Mouse (Mus musculus) hindbrain, embryonic 10.5 days (tissue): ENCODE data around the gene H2-M10.5. TPM values are rescaled to one million over a fixed set of nuclear protein-coding genes. Genes with fewer than 3 reads are reported as not detected.

Experiments
- polyA plus RNA-seq: library from polyadenylated mRNA; unstranded; fragments of >200 nt; fragmentation: Nextera tagmentation; extraction: Ambion mirVana; gene quantifications from 2 replicates; pipeline ENCODE4 v1.2.1, GENCODE M21; 2016

H2-M10.5 gene
- polyA plus RNA-seq, 1 experiment from 2014 or later, result not detected

Other genes with a start within 250 kb of the H2-M10.5 start
- gene H2-M11, start 225.8 kb upstream of the H2-M10.5 start, polyA plus RNA-seq, result not detected in 2 replicates
- gene H2-M9, start 130.2 kb upstream of the H2-M10.5 start, polyA plus RNA-seq, result not detected in 2 replicates
- gene H2-M1, start 100.7 kb upstream of the H2-M10.5 start, polyA plus RNA-seq, result not detected in 2 replicates
- not detected in 2 replicates for gene H2-M10.6, start 39.3 kb downstream of the H2-M10.5 start, polyA plus RNA-seq
- gene Trim26, start 64.2 kb downstream of the H2-M10.5 start, polyA plus RNA-seq, result 47.2 and 48.2 TPM in 2 replicates
- 0.14 and 0.36 TPM in 2 replicates for gene Trim15, start 94.3 kb downstream of the H2-M10.5 start, polyA plus RNA-seq
- gene Trim10, start 96.7 kb downstream of the H2-M10.5 start, polyA plus RNA-seq, result 6.7 and 7.3 TPM in 2 replicates
- not detected in 2 replicates for gene Trim40, start 117.2 kb downstream of the H2-M10.5 start, polyA plus RNA-seq
- gene Trim31, start 125.2 kb downstream of the H2-M10.5 start, polyA plus RNA-seq, result not detected in 2 replicates
- 1.2 and 1.5 TPM in 2 replicates for gene Rnf39, start 170.0 kb downstream of the H2-M10.5 start, polyA plus RNA-seq
- 162 and 178 TPM in 2 replicates for gene Ppp1r11, start 178.8 kb downstream of the H2-M10.5 start, polyA plus RNA-seq
- 91.6 and 95.3 TPM in 2 replicates for gene Znrd1, start 185.6 kb downstream of the H2-M10.5 start, polyA plus RNA-seq
- 8.6 and 9.6 TPM in 2 replicates for gene Znrd1as, start 185.7 kb downstream of the H2-M10.5 start, polyA plus RNA-seq
- not detected in 2 replicates for gene 2410137M14Rik, start 208.3 kb downstream of the H2-M10.5 start, polyA plus RNA-seq
- gene H2-M5, start 216.6 kb downstream of the H2-M10.5 start, polyA plus RNA-seq, result 0.68 and 1.1 TPM in 2 replicates
- 79.9 and 96.9 TPM in 2 replicates for gene Zfp57, start 228.3 kb downstream of the H2-M10.5 start, polyA plus RNA-seq